Mouse (Mus musculus): ENCODE measurements around the gene Cdk2ap1. TPM values are rescaled to one million over a fixed set of nuclear protein-coding genes. Genes with fewer than 3 reads are reported as not detected.

The Cdk2ap1 gene
- polyA plus RNA-seq, 1 experiment from 2014 or later, result 59.5 TPM

Other genes with a start within 250 kb of the Cdk2ap1 start
- gene Arl6ip4, start 247.0 kb downstream of the Cdk2ap1 start, polyA plus RNA-seq (2014; fragmentation: Nextera tagmentation; extraction: Ambion mirVana), result 93.8 and 99.9 TPM in 2 replicates
- gene Pitpnm2, start 113.3 kb downstream of the Cdk2ap1 start, polyA plus RNA-seq (2014; fragmentation: Nextera tagmentation; extraction: Ambion mirVana), result 6.2 and 6.7 TPM in 2 replicates
- 13.6 and 13.9 TPM in 2 replicates for gene Mphosph9, start 35.1 kb downstream of the Cdk2ap1 start, polyA plus RNA-seq (2014; fragmentation: Nextera tagmentation; extraction: Ambion mirVana)
- 11.6 and 14.1 TPM in 2 replicates for gene 2810006K23Rik, start 35.0 kb downstream of the Cdk2ap1 start, polyA plus RNA-seq (2014; fragmentation: Nextera tagmentation; extraction: Ambion mirVana)
- 92.7 and 93.5 TPM in 2 replicates for gene Sbno1, start 62.9 kb upstream of the Cdk2ap1 start, polyA plus RNA-seq (2014; fragmentation: Nextera tagmentation; extraction: Ambion mirVana)
- gene Kmt5a, start 76.8 kb upstream of the Cdk2ap1 start, polyA plus RNA-seq (2014; fragmentation: Nextera tagmentation; extraction: Ambion mirVana), result 52.3 and 57.7 TPM in 2 replicates
- 37.2 and 38.8 TPM in 2 replicates for gene Rilpl2, start 115.3 kb upstream of the Cdk2ap1 start, polyA plus RNA-seq (2014; fragmentation: Nextera tagmentation; extraction: Ambion mirVana)
- gene Snrnp35, start 120.1 kb upstream of the Cdk2ap1 start, polyA plus RNA-seq (2014; fragmentation: Nextera tagmentation; extraction: Ambion mirVana), result 10.7 and 11.2 TPM in 2 replicates
- gene Rilpl1, start 168.3 kb upstream of the Cdk2ap1 start, polyA plus RNA-seq (2014; fragmentation: Nextera tagmentation; extraction: Ambion mirVana), result 14.9 and 16.6 TPM in 2 replicates
- gene Tmed2, start 177.6 kb upstream of the Cdk2ap1 start, polyA plus RNA-seq (2014; fragmentation: Nextera tagmentation; extraction: Ambion mirVana), result 530 and 550 TPM in 2 replicates
- gene Ddx55, start 189.8 kb upstream of the Cdk2ap1 start, polyA plus RNA-seq (2014; fragmentation: Nextera tagmentation; extraction: Ambion mirVana), result 15.2 and 16.1 TPM in 2 replicates
- gene Eif2b1, start 216.0 kb upstream of the Cdk2ap1 start, polyA plus RNA-seq (2014; fragmentation: Nextera tagmentation; extraction: Ambion mirVana), result 99.2 and 99.6 TPM in 2 replicates
- gene Gtf2h3, start 216.1 kb upstream of the Cdk2ap1 start, polyA plus RNA-seq (2014; fragmentation: Nextera tagmentation; extraction: Ambion mirVana), result 75.5 and 84.2 TPM in 2 replicates

Data from intestine, embryonic 14.5 days (tissue).